Mouse (Mus musculus): ENCODE data around the gene Cacna1d. TPM values are rescaled to one million over a fixed set of nuclear protein-coding genes. Genes with fewer than 3 reads are reported as not detected.

Cacna1d gene
- polyA plus RNA-seq, 1 experiment from 2014 or later: 3.0 TPM

GRCm38 (mm10) chr14:30422376-30423140 is 68.7 kb downstream of the Cacna1d start:
- ATAC-seq (ENCODE audit: insufficient number of reproducible peaks, insufficient read depth, low FRiP score, low TSS enrichment): no peak
- H3K4me2 ChIP-seq (replicated peaks): no peak overlapping the region
- no peaks in the 10 kb centered on the region for H3K36me3 ChIP-seq
- no peak overlapping the region for H3K27ac ChIP-seq
- no peak overlapping the region for H3K9ac ChIP-seq
- WGBS: 88% methylated on average over 7 of the region's 7 CpGs
- 0 out of 2 replicates have a peak, but pooled peaks cover 4% of the 10 kb centered on the region for H3K4me1 ChIP-seq
- no peak overlapping the region for H3K4me3 ChIP-seq
- no peaks in the 10 kb centered on the region for H3K27me3 ChIP-seq
- H3K9me3 ChIP-seq: no peaks in the 10 kb centered on the region

GRCm38 (mm10) chr14:30419458-30419857 is 71.8 kb downstream of the Cacna1d start:
- Histone ChIP-seq H3K4me2 (replicated peaks) (no peak overlapping the region), H3K4me3 (no peak overlapping the region), H3K27me3 (no peaks in the 10 kb centered on the region), H3K9ac (no peak overlapping the region), H3K36me3 (no peaks in the 10 kb centered on the region), H3K9me3 (no peaks in the 10 kb centered on the region), H3K27ac (no peak overlapping the region), H3K4me1 (no peaks in the 10 kb centered on the region)
- 69% methylated on average over 7 of the region's 7 CpGs for WGBS
- no peak for ATAC-seq (ENCODE audit: insufficient number of reproducible peaks, insufficient read depth, low FRiP score, low TSS enrichment)

GRCm38 (mm10) chr14:30419046-30419445 is 72.2 kb downstream of the Cacna1d start:
- H3K27me3 ChIP-seq: no peaks in the 10 kb centered on the region
- H3K4me2 ChIP-seq (replicated peaks): no peak overlapping the region
- H3K9me3 ChIP-seq: no peaks in the 10 kb centered on the region
- no peaks in the 10 kb centered on the region for H3K4me1 ChIP-seq
- no peak overlapping the region for H3K9ac ChIP-seq
- no peak overlapping the region for H3K27ac ChIP-seq
- 72% methylated on average over 6 of the region's 6 CpGs for WGBS
- H3K4me3 ChIP-seq: no peak overlapping the region
- H3K36me3 ChIP-seq: no peaks in the 10 kb centered on the region
- ATAC-seq (ENCODE audit: insufficient number of reproducible peaks, insufficient read depth, low FRiP score, low TSS enrichment): no peak

GRCm38 (mm10) chr14:30415830-30416229 is 75.4 kb downstream of the Cacna1d start:
- Histone ChIP-seq H3K4me3 (no peak overlapping the region), H3K9me3 (no peaks in the 10 kb centered on the region), H3K27ac (no peak overlapping the region), H3K36me3 (no peaks in the 10 kb centered on the region), H3K27me3 (no peaks in the 10 kb centered on the region), H3K9ac (no peak overlapping the region), H3K4me2 (replicated peaks) (no peak overlapping the region), H3K4me1 (no peaks in the 10 kb centered on the region)
- 90% methylated on average over 5 of the region's 5 CpGs for WGBS
- ATAC-seq (ENCODE audit: insufficient number of reproducible peaks, insufficient read depth, low FRiP score, low TSS enrichment): no peak

DNA sequence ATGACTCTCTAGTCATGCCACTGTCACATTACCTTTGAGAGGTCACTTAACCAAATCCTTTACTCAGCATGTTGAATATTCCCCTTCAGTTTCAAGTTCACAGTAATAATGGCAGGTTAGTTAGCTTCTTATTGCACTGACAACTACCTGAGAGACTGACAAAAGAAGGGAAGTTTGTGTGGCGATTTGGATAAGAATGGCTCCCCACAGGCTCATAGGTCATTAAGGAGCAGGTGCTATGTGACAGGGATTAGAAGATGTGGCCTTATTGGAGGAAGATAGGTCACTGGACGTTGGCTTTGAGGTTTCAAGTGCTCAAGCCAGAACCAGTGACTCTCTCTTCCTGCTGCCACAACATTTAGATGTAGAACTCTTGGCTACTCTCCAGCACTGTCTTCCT is 77.1 kb downstream of the Cacna1d start:
- Histone ChIP-seq H3K9me3 (no peaks in the 10 kb centered on the region), H3K9ac (no peak overlapping the region), H3K27me3 (no peaks in the 10 kb centered on the region), H3K27ac (no peak overlapping the region), H3K4me2 (replicated peaks) (no peak overlapping the region), H3K36me3 (no peaks in the 10 kb centered on the region), H3K4me1 (no peaks in the 10 kb centered on the region), H3K4me3 (no peak overlapping the region)
- no peak for ATAC-seq (ENCODE audit: insufficient number of reproducible peaks, insufficient read depth, low FRiP score, low TSS enrichment)
- WGBS: 73% methylated on average over 2 of the region's 2 CpGs

GRCm38 (mm10) chr14:30409331-30409730 is 81.9 kb downstream of the Cacna1d start:
- no peaks in the 10 kb centered on the region for H3K4me1 ChIP-seq
- H3K9ac ChIP-seq: no peak overlapping the region
- H3K9me3 ChIP-seq: no peaks in the 10 kb centered on the region
- WGBS: 87% methylated on average over 4 of the region's 4 CpGs
- H3K36me3 ChIP-seq: no peaks in the 10 kb centered on the region
- H3K27me3 ChIP-seq: no peaks in the 10 kb centered on the region
- no peak for ATAC-seq (ENCODE audit: insufficient number of reproducible peaks, insufficient read depth, low FRiP score, low TSS enrichment)
- H3K4me2 ChIP-seq (replicated peaks): no peak overlapping the region
- no peak overlapping the region for H3K27ac ChIP-seq
- no peak overlapping the region for H3K4me3 ChIP-seq

DNA sequence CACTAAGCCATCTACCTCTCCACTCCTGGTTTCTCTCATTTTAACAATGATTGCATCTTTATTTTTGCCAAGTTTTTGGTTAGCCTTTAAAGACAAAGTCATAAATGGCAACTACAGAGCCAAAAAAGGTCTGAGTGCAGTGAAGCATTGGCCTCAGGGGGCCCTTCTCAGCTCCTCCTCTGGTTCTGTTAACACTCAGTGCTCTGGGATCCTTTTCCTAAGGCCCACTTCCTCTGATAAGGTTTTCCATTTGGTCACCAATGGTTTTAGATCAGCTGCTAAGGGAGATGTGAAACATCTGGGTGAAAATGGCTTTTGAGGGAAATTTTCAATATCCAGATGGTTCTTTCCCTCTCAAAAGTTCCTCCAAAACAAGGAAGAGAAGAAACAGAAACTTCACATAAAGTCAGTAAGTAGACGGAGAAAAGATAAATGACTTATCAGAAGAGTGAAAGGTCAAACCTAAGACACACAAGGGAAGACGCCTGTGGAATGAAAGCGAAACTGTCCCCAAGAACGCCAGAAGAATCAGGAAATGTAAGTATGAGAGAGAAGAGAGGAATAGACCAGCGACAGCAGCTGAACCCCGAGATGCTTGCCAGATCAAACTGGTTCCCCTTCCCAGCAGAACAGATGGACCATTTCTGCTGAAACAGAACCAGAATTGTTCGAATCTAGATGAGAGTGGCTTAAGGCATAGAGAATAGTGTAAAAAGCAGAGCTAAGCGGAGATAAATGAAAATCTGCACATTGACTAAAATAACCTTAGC is 85.6 kb downstream of the Cacna1d start:
- Histone ChIP-seq H3K27ac (no peak overlapping the region), H3K9ac (no peak overlapping the region), H3K27me3 (no peaks in the 10 kb centered on the region), H3K4me1 (no peaks in the 10 kb centered on the region; the same call in 1 of the 2 replicates), H3K4me3 (no peak overlapping the region), H3K4me2 (replicated peaks) (no peak overlapping the region), H3K9me3 (no peaks in the 10 kb centered on the region), H3K36me3 (no peaks in the 10 kb centered on the region)
- WGBS: 83% methylated on average over 8 of the region's 8 CpGs
- ATAC-seq (ENCODE audit: insufficient number of reproducible peaks, insufficient read depth, low FRiP score, low TSS enrichment): no peak

DNA sequence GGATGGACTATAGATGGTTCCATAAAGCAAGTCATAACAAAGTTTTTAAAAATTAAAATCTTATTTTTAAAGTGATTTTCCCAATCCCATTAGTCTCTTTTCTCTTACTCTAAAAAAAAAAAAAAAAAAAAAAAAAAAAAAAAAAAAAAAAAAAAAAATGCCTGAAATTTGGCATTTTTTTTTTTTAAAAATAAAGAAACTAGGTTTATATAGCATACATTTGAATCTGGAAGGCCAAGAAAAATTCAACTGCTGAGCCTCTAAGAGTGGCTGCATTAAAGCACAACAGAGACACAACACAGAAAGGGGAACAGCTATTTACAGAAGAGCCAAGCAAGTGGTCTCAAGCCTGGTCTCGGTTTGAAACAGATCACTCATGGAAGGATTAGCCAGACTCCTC is 112.9 kb downstream of the Cacna1d start:
- H3K4me1 ChIP-seq: no peaks in the 10 kb centered on the region
- no peaks in the 10 kb centered on the region for H3K27me3 ChIP-seq
- no peak overlapping the region for H3K9ac ChIP-seq
- ATAC-seq (ENCODE audit: insufficient number of reproducible peaks, insufficient read depth, low FRiP score, low TSS enrichment): no peak
- H3K4me2 ChIP-seq (replicated peaks): no peak overlapping the region
- no peak overlapping the region for H3K4me3 ChIP-seq
- no peak overlapping the region for H3K27ac ChIP-seq
- H3K9me3 ChIP-seq: 0 out of 2 replicates have a peak, but pooled peaks cover 2% of the 10 kb centered on the region
- H3K36me3 ChIP-seq: no peaks in the 10 kb centered on the region
- 62% methylated on average over 1 of the region's 1 CpGs for WGBS

DNA sequence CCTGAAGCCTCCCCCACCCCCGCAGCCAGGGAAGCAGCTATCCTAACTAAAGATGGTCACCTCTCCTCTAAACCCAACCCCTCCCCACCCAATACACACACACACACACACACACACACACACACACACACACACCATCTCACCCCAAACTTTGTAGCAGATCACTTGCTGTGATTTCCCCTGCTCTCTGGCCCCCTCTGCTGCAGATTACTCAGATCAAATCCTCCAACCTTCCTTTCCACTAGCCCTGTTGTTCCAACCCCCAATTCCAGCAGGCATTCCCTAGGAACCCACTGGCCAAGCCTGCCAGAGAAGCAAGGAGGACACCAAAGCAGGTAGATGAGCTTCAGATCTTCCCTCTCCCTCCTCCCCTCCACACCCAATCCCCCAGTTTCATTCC is 118.4 kb downstream of the Cacna1d start:
- no peaks in the 10 kb centered on the region for H3K27me3 ChIP-seq
- H3K9me3 ChIP-seq: 0 out of 2 replicates have a peak, but pooled peaks cover 2% of the 10 kb centered on the region
- H3K4me3 ChIP-seq: no peak overlapping the region
- H3K4me1 ChIP-seq: no peaks in the 10 kb centered on the region
- no peak overlapping the region for H3K27ac ChIP-seq
- H3K36me3 ChIP-seq: no peaks in the 10 kb centered on the region
- ATAC-seq (ENCODE audit: insufficient number of reproducible peaks, insufficient read depth, low FRiP score, low TSS enrichment): no peak
- no peak overlapping the region for H3K4me2 ChIP-seq (replicated peaks)
- 15% methylated on average over 1 of the region's 1 CpGs for WGBS
- H3K9ac ChIP-seq: no peak overlapping the region

DNA sequence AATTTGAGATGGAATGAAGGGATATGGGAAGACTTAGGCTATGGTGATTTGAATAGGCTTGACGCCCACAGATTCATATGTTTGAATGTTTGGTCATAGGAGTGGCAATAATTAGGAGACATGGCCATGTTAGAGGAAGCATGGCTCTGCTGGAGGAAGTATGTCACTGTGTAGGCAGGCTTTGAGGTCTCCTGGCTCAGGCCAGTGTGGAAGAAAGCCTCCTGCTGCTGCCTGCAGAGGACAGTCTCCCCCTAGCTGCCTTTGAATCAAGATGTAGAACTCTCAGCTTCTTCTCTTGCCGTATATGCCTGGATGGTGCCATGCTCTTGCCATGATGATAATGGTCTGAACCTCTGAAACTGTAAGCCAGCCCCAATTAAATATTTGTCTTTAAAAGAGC is 120.2 kb downstream of the Cacna1d start:
- ATAC-seq (ENCODE audit: insufficient number of reproducible peaks, insufficient read depth, low FRiP score, low TSS enrichment): no peak

DNA sequence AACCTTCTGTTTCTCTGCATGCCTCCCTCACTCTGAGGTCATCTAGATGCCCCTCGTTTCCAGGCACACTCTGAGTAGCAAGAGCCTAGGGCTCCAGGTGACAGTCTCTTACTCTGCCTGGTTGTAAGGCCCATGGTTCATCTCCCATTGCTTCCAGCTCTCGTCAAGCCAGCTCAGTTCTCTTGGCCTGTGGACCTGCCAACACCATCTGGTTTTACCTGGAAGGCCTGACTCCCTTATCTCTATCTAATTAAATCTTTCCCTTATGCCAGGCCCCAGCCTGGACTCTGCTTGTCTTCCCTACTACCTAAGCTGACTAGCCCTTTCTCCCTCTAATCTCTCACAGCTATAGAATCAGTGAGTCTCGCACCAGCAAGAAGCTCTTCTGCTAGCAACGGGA is 124.2 kb downstream of the Cacna1d start:
- WGBS: 78% methylated on average over 4 of the region's 4 CpGs
- no peaks in the 10 kb centered on the region for H3K9me3 ChIP-seq
- no peaks in the 10 kb centered on the region for H3K4me1 ChIP-seq
- no peaks in the 10 kb centered on the region for H3K27me3 ChIP-seq
- no peak overlapping the region for H3K4me3 ChIP-seq
- no peak overlapping the region for H3K9ac ChIP-seq
- no peak overlapping the region for H3K27ac ChIP-seq
- no peaks in the 10 kb centered on the region for H3K36me3 ChIP-seq
- ATAC-seq (ENCODE audit: insufficient number of reproducible peaks, insufficient read depth, low FRiP score, low TSS enrichment): no peak
- no peak overlapping the region for H3K4me2 ChIP-seq (replicated peaks)

More for the DNA sequence above, 120.2 kb downstream of the Cacna1d start:
- Histone ChIP-seq H3K4me2 (replicated peaks) (no peak overlapping the region), H3K27me3 (no peaks in the 10 kb centered on the region), H3K9ac (no peak overlapping the region), H3K9me3 (0 out of 2 replicates have a peak, but pooled peaks cover 2% of the 10 kb centered on the region), H3K4me3 (no peak overlapping the region), H3K27ac (no peak overlapping the region), H3K4me1 (no peaks in the 10 kb centered on the region), H3K36me3 (no peaks in the 10 kb centered on the region)
- 73% methylated on average over 2 of the region's 2 CpGs for WGBS

- Histone ChIP-seq H3K36me3 (no peaks in the 10 kb centered on the region), H3K9me3 (no peaks in the 10 kb centered on the region), H3K27ac (no peak overlapping the region), H3K4me1 (peaks cover 2% of the 10 kb centered on the region; the same call in 1 of the 2 replicates), H3K9ac (no peak overlapping the region), H3K4me3 (no peak overlapping the region), H3K27me3 (no peaks in the 10 kb centered on the region), H3K4me2 (replicated peaks) (no peak overlapping the region)
- ATAC-seq (ENCODE audit: insufficient number of reproducible peaks, insufficient read depth, low FRiP score, low TSS enrichment): no peak
- 69% methylated on average over 5 of the region's 5 CpGs for WGBS
Observed at GRCm38 (mm10) chr14:30365866-30366265, 125.4 kb downstream of the Cacna1d start.

Measured in embryonic facial prominence, embryonic 12.5 days (tissue).